Mouse (Mus musculus) CH12.LX (cell line): ENCODE measurements around the gene Tfdp2. TPM values are rescaled to one million over a fixed set of nuclear protein-coding genes. Genes with fewer than 3 reads are reported as not detected.

Experiments used
- DNase-seq: peaks from one replicate; pipeline ENCODE4 v3.0.0-alpha.2; 2013; ENCODE audit errors: extremely low read depth
- H3K27ac ChIP-seq: 2 replicates; pipeline ENCODE4 v1.5.1; 2012; ENCODE audit warnings: low read depth, mild to moderate bottlenecking, control low read depth, moderate library complexity; ENCODE audit not compliant: insufficient read depth
- H3K27me3 ChIP-seq: replicated peaks from 2 replicates; pipeline ENCODE3; 2012; ENCODE audit warnings: inconsistent platforms
- H3K36me3 ChIP-seq, 2 experiments: replicated peaks in 1 of 2; 2 replicates each; pipeline versions ENCODE3 to v1.6.1; 2012; ENCODE audit warnings: inconsistent platforms in 1 of 2, low read length in 1 of 2, mild to moderate bottlenecking in 1 of 2, mixed read lengths in 1 of 2, moderate library complexity in 1 of 2; ENCODE audit not compliant: control insufficient read depth in 1 of 2, insufficient read depth in 1 of 2
- H3K4me1 ChIP-seq, 2 experiments: 2 replicates each; pipeline ENCODE4 v1.6.1; 2012; ENCODE audit warnings: inconsistent platforms in 1 of 2, moderate library complexity in 1 of 2; ENCODE audit not compliant: insufficient read depth in 2 of 2, control insufficient read depth in 1 of 2
- H3K4me2 ChIP-seq: 2 replicates; pipeline ENCODE4 v1.6.1; 2012; ENCODE audit warnings: low read depth, mild to moderate bottlenecking, control low read depth; ENCODE audit not compliant: poor library complexity, insufficient read depth, severe bottlenecking
- H3K4me3 ChIP-seq, 3 experiments: fragments of 150-350 bp in 1 of 3; sonication (generic) in 1 of 3; replicated peaks in 1 of 3; 2 replicates each; pipeline versions ENCODE3 to v1.5.1; 2011 to 2012; ENCODE audit warnings: low read depth in 2 of 3, low read length in 2 of 3, mild to moderate bottlenecking in 2 of 3, moderate library complexity in 2 of 3, control low read depth in 1 of 3, improper control_type of control experiment in 1 of 3, inconsistent platforms in 1 of 3, mixed read lengths in 1 of 3; ENCODE audit not compliant: poor library complexity in 1 of 3
- H3K79me2 ChIP-seq: replicated peaks from 2 replicates; pipeline ENCODE4 v1.6.1; 2012; ENCODE audit warnings: mild to moderate bottlenecking, moderate library complexity; ENCODE audit not compliant: control insufficient read depth, poor library complexity, insufficient read depth, severe bottlenecking; ENCODE audit errors: extremely low read depth
- H3K9ac ChIP-seq: 2 replicates; pipeline ENCODE4 v1.6.1; 2012; ENCODE audit warnings: low read depth, mild to moderate bottlenecking, control low read depth, moderate library complexity; ENCODE audit not compliant: insufficient read depth
- H3K9me3 ChIP-seq: replicated peaks from 2 replicates; pipeline ENCODE3; 2012; ENCODE audit warnings: low read length, inconsistent platforms, mixed read lengths
- BHLHE40 ChIP-seq: IDR thresholded peaks from 2 replicates; pipeline ENCODE4 v1.6.1; 2011; ENCODE audit warnings: mild to moderate bottlenecking, low read depth, low read length, improper control_type of control experiment
- CHD1 ChIP-seq: IDR thresholded peaks from 2 replicates; pipeline ENCODE4 v1.6.1; 2012; ENCODE audit warnings: low read depth, low read length, improper control_type of control experiment, inconsistent platforms
- CHD2 ChIP-seq: IDR thresholded peaks from 2 replicates; pipeline ENCODE4 v1.6.1; 2011; ENCODE audit warnings: low read length, improper control_type of control experiment
- CTCF ChIP-seq, 2 experiments: IDR thresholded peaks in 1 of 2; conservative IDR thresholded peaks in 1 of 2; 2 replicates each; pipeline ENCODE4 v1.5.1; 2011 to 2012; ENCODE audit warnings: low read depth in 2 of 2, low read length in 2 of 2, improper control_type of control experiment in 1 of 2, inconsistent platforms in 1 of 2, mild to moderate bottlenecking in 1 of 2, moderate library complexity in 1 of 2
- ELF1 ChIP-seq: IDR thresholded peaks from 2 replicates; pipeline ENCODE4 v1.6.1; 2014; ENCODE audit warnings: low read depth, mild to moderate bottlenecking, inconsistent platforms, low read length, improper control_type of control experiment
- EP300 ChIP-seq: IDR thresholded peaks from 2 replicates; pipeline ENCODE4 v1.6.1; 2011; ENCODE audit warnings: low read length, improper control_type of control experiment
- ETS1 ChIP-seq: conservative IDR thresholded peaks from 2 replicates; pipeline ENCODE4 v1.6.1; 2012; ENCODE audit warnings: low read depth, mild to moderate bottlenecking, inconsistent platforms, low read length, improper control_type of control experiment, moderate library complexity
- IRF4 ChIP-seq: IDR thresholded peaks from 2 replicates; pipeline ENCODE4 v1.6.1; 2014; ENCODE audit warnings: low read depth, mild to moderate bottlenecking, inconsistent platforms, low read length, improper control_type of control experiment
- JUN ChIP-seq: IDR thresholded peaks from 2 replicates; pipeline ENCODE4 v1.6.1; 2011; ENCODE audit warnings: low read depth, mild to moderate bottlenecking, low read length, improper control_type of control experiment, moderate library complexity; ENCODE audit not compliant: insufficient read depth
- JUND ChIP-seq: conservative IDR thresholded peaks from 2 replicates; pipeline ENCODE4 v1.6.1; 2011; ENCODE audit warnings: low read depth, low read length, improper control_type of control experiment
- KAT2A ChIP-seq: IDR thresholded peaks from 2 replicates; pipeline ENCODE4 v1.6.1; 2012; ENCODE audit warnings: low read length, improper control_type of control experiment, inconsistent platforms; ENCODE audit not compliant: insufficient replicate concordance
- MAZ ChIP-seq: IDR thresholded peaks from 2 replicates; pipeline ENCODE4 v1.6.1; 2012; ENCODE audit warnings: low read depth, mild to moderate bottlenecking, inconsistent platforms, low read length, improper control_type of control experiment, moderate library complexity
- MEF2A ChIP-seq: IDR thresholded peaks from 2 replicates; pipeline ENCODE4 v1.6.1; 2014; ENCODE audit warnings: low read depth, mild to moderate bottlenecking, inconsistent platforms, low read length, improper control_type of control experiment, borderline replicate concordance
- MXI1 ChIP-seq: IDR thresholded peaks from 2 replicates; pipeline ENCODE4 v1.6.1; 2011; ENCODE audit warnings: mild to moderate bottlenecking, low read depth, low read length, improper control_type of control experiment
- MYC ChIP-seq: IDR thresholded peaks from 2 replicates; pipeline ENCODE4 v1.6.1; 2011; ENCODE audit warnings: low read depth, mild to moderate bottlenecking, improper control_type of control experiment, low read length
- NELFE ChIP-seq: IDR thresholded peaks from 2 replicates; pipeline ENCODE4 v1.6.1; 2011; ENCODE audit warnings: low read depth, low read length, improper control_type of control experiment
- NRF1 ChIP-seq: IDR thresholded peaks from 2 replicates; pipeline ENCODE4 v1.6.1; 2014; ENCODE audit warnings: low read depth, mild to moderate bottlenecking, inconsistent platforms, low read length, improper control_type of control experiment, moderate library complexity
- PAX5 ChIP-seq: IDR thresholded peaks from 2 replicates; pipeline ENCODE4 v1.6.1; 2012; ENCODE audit warnings: low read length, inconsistent platforms, mixed read lengths
- POLR2A ChIP-seq: IDR thresholded peaks from 2 replicates; pipeline ENCODE4 v1.6.1; 2011; ENCODE audit warnings: low read depth, mild to moderate bottlenecking, improper control_type of control experiment, low read length
- POLR2AphosphoS2 ChIP-seq: IDR thresholded peaks from 2 replicates; pipeline ENCODE4 v1.6.1; 2011; ENCODE audit warnings: low read depth, low read length, improper control_type of control experiment
- RAD21 ChIP-seq: IDR thresholded peaks from 2 replicates; pipeline ENCODE4 v1.6.1; 2011; ENCODE audit warnings: low read depth, mild to moderate bottlenecking, low read length, improper control_type of control experiment, moderate library complexity
- RCOR1 ChIP-seq: conservative IDR thresholded peaks from 2 replicates; pipeline ENCODE4 v1.6.1; 2012; ENCODE audit warnings: low read depth, mild to moderate bottlenecking, inconsistent platforms, low read length, improper control_type of control experiment
- SIN3A ChIP-seq: IDR thresholded peaks from 2 replicates; pipeline ENCODE4 v1.6.1; 2012; ENCODE audit warnings: low read length, improper control_type of control experiment, inconsistent platforms
- SMC3 ChIP-seq: IDR thresholded peaks from 2 replicates; pipeline ENCODE4 v1.6.1; 2011; ENCODE audit warnings: low read depth, low read length, improper control_type of control experiment
- TBP ChIP-seq: conservative IDR thresholded peaks from 2 replicates; pipeline ENCODE4 v1.6.1; 2011; ENCODE audit warnings: low read depth, low read length, improper control_type of control experiment
- USF1 ChIP-seq: IDR thresholded peaks from 2 replicates; pipeline ENCODE4 v1.6.1; 2014; ENCODE audit warnings: low read depth, mild to moderate bottlenecking, inconsistent platforms, low read length, improper control_type of control experiment
- ZC3H11A ChIP-seq: IDR thresholded peaks from 2 replicates; pipeline ENCODE4 v1.6.1; 2012; ENCODE audit warnings: low read depth, mild to moderate bottlenecking, inconsistent platforms, low read length, improper control_type of control experiment
- ZKSCAN1 ChIP-seq: IDR thresholded peaks from 2 replicates; pipeline ENCODE4 v1.6.1; 2012; ENCODE audit warnings: low read depth, inconsistent platforms, low read length, improper control_type of control experiment, borderline replicate concordance
- ZMIZ1 ChIP-seq: IDR thresholded peaks from 2 replicates; pipeline ENCODE4 v1.6.1; 2012; ENCODE audit warnings: low read depth, mild to moderate bottlenecking, inconsistent platforms, low read length, improper control_type of control experiment
- dilution Hi-C: fragments of 300-500 bp; cut with MboI; formaldehyde crosslinking; loops from 2 replicates; pipeline ENCODE4 v1.14.3; 2020; ENCODE audit warnings: low sequenced_read_pairs; ENCODE audit not compliant: extremely low pct_unique_long_range_greater_than_20kb, extremely low pct_ligation_motif_present
- in situ Hi-C: fragments of 300-500 bp; cut with MboI; formaldehyde crosslinking; loops from 3 replicates; pipeline ENCODE4 v1.14.3; 2019; ENCODE audit warnings: low sequenced_read_pairs, low pct_ligation_motif_present, low pct_unique_long_range_greater_than_20kb, mixed read lengths
- polyA plus RNA-seq: library from polyadenylated mRNA; unstranded; fragments of >175 nt; gene quantifications from 2 replicates; pipeline ENCODE4 v1.2.1, GENCODE M21; 2012; ENCODE audit warnings: low read depth; ENCODE audit not compliant: insufficient read length
- total RNA-seq, 2 experiments: library from RNA; depleted of rRNA; stranded (reverse); fragments of 300-350 nt in 1 of 2; fragments of >200 nt in 1 of 2; gene quantifications; 2 replicates each; pipeline ENCODE4 v1.2.3; 2012 to 2014

The Tfdp2 gene
- total and polyA plus RNA-seq, 3 experiments, result 3.4 to 4.9 (median 4.7) TPM

DNA sequence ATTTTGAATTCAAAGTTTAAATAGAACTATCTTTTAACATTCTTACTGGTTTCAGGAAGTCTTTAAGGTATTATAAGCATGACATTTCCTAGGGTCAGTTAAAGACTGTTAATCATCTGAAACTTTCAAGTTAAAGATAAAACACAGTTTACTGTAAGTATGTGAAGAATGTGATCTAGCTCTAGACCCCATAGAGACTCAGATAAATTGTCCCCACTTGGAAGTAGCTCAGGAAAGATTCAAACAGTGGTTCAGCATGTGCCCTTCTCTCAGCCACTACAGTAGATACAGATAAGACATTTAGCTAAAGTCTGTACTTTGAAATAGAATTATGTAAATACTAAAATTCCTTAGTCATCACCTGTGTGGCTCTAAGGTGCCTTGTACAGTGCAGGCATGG is 79.5 kb downstream of the Tfdp2 start:
- Histone ChIP-seq H3K27me3 (no peaks in the 10 kb centered on the region), H3K36me3 (no peaks in the 10 kb centered on the region), H3K4me1 (no peaks in the 10 kb centered on the region)
- no peak for DNase-seq
- TF ChIP-seq NELFE, result no peak
- TF ChIP-seq ETS1, result no peak
- no peak for TF ChIP-seq MYC
- no peak for TF ChIP-seq USF1
- no peak for TF ChIP-seq IRF4
- no peak for TF ChIP-seq JUND
- TF ChIP-seq CTCF (conservative IDR thresholded peaks at IDR 0.05 in 1 of 2, IDR thresholded peaks at IDR 0.05 in 1 of 2; ENCODE audit: low read depth in 2 of 2, low read length in 2 of 2), result no peak
- TF ChIP-seq RCOR1, result no peak
- no peak for TF ChIP-seq EP300
- no peak for TF ChIP-seq MEF2A
- TF ChIP-seq MXI1, result no peak
- TF ChIP-seq BHLHE40, result no peak
- TF ChIP-seq PAX5, result no peak
- no peak for TF ChIP-seq KAT2A
- TF ChIP-seq POLR2AphosphoS2, result no peak
- no peak for TF ChIP-seq ZMIZ1
- no peak for TF ChIP-seq RAD21
- no peak for TF ChIP-seq ELF1
- TF ChIP-seq CHD2, result no peak
- TF ChIP-seq, all 38 proteins: peak for 0
- dilution Hi-C loops (no loop called here), in situ Hi-C loops (no loop called here)
- Histone ChIP-seq H3K4me3 (no peak overlapping the region), H3K79me2 (no peaks in the 10 kb centered on the region), H3K9ac (no peak overlapping the region), H3K4me2 (no peak overlapping the region), H3K9me3 (no peaks in the 10 kb centered on the region), H3K27ac (no peak overlapping the region)

DNA sequence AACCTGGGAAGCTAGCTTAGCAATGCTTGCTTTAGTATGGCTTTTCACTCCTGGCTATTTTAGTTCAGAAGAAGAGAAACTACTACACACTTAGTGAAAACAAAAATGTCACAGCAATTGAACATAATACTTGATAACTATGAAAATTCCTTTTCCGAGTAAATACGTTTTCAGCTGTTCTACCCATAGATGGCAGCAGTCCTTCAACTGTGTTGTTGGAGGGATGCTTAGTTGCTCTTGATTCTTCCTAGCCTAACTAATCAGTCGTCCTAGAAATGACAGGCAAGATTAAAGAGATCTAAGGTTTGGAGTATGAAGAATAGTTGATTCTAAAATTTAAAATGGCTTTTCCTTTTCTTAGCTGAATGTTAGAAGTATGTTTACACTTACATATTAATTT is 85.4 kb downstream of the Tfdp2 start:
- peak; percentile 12 for DNase-seq
- dilution Hi-C loops, result no loop called here

More for the DNA sequence above, 85.4 kb downstream of the Tfdp2 start:
- Histone ChIP-seq H3K27ac (no peak overlapping the region), H3K4me2 (peak overlapping the region; percentile 21; the same call in 1 of the 2 replicates), H3K79me2 (no peaks in the 10 kb centered on the region), H3K9ac (no peak overlapping the region; the same call in 1 of the 2 replicates), H3K36me3 (no peaks in the 10 kb centered on the region), H3K4me3 (no peak overlapping the region), H3K9me3 (no peaks in the 10 kb centered on the region), H3K4me1 (0 out of 4 replicates have a peak, but pooled peaks cover 0 to 2% of the 10 kb centered on the region in 2 experiments), H3K27me3 (no peaks in the 10 kb centered on the region)
- in situ Hi-C loops, result loop anchor here (10.0 kb wide), 1 partner anchor 393 kb away; no protein-coding TSS in a partner anchor
- peak; percentile 27; the same call in 1 of the 2 replicates for TF ChIP-seq SMC3
- peak; percentile 68 for TF ChIP-seq RAD21
- TF ChIP-seq CHD1, result no peak
- peak in 1 of 2 experiments; percentile 72; a peak in 2 of 4 replicates for TF ChIP-seq CTCF (conservative IDR thresholded peaks at IDR 0.05 in 1 of 2, IDR thresholded peaks at IDR 0.05 in 1 of 2; ENCODE audit: low read depth in 2 of 2, low read length in 2 of 2)
- TF ChIP-seq ZMIZ1, result no peak
- TF ChIP-seq JUN, result no peak
- TF ChIP-seq PAX5, result no peak
- TF ChIP-seq MAZ, result no peak
- no peak for TF ChIP-seq SIN3A
- TF ChIP-seq EP300, result no peak
- no peak for TF ChIP-seq ZKSCAN1
- TF ChIP-seq TBP, result no peak
- no peak for TF ChIP-seq NRF1
- no peak for TF ChIP-seq ETS1
- no peak for TF ChIP-seq BHLHE40
- no peak for TF ChIP-seq NELFE
- TF ChIP-seq ZC3H11A, result no peak
- TF ChIP-seq POLR2A, result no peak
